Mouse (Mus musculus): ENCODE results near the gene C1qtnf9.

- TF ChIP-seq HCFC1 (IDR thresholded peaks at IDR 0.05; ENCODE audit: borderline replicate concordance, insufficient read depth, low read length) (no peak), MAFK (IDR thresholded peaks at IDR 0.05; ENCODE audit: insufficient read depth, low read depth, low read length) (no peak)
These were observed 11.3 kb downstream of the C1qtnf9 start for GRCm38 (mm10) chr14:60779198-60779597.
